Mouse (Mus musculus): Measurements from ENCODE around the gene Lgsn. TPM values are rescaled to one million over a fixed set of nuclear protein-coding genes. Genes with fewer than 3 reads are reported as not detected.

Lgsn gene
- polyA plus RNA-seq, 1 experiment from 2014 or later: not detected

GRCm38 (mm10) chr1:31205346-31205745 lies 29.1 kb downstream of the Lgsn start:
- H3K27me3 ChIP-seq (replicated peaks; ENCODE audit: control insufficient read depth, insufficient read depth, low read length): no peaks in the 10 kb centered on the region
- no peak overlapping the region for H3K9ac ChIP-seq (ENCODE audit: low read depth, low read length)
- no peak for ATAC-seq
- H3K27ac ChIP-seq (ENCODE audit: low read depth, low read length): no peak overlapping the region
- WGBS: 59% methylated on average over 7 of the region's 7 CpGs
- H3K4me1 ChIP-seq (ENCODE audit: control insufficient read depth, insufficient read depth, low read depth, low read length): no peaks in the 10 kb centered on the region
- H3K4me3 ChIP-seq (ENCODE audit: low read length): no peak overlapping the region
- H3K36me3 ChIP-seq (ENCODE audit: control insufficient read depth, insufficient read depth, low read length): no peaks in the 10 kb centered on the region
- no peak overlapping the region for H3K4me2 ChIP-seq (ENCODE audit: low read length)
- H3K9me3 ChIP-seq (ENCODE audit: control insufficient read depth, low read length): peaks cover 2% of the 10 kb centered on the region; the same call in 1 of the 2 replicates

- no peaks in the 10 kb centered on the region for H3K27me3 ChIP-seq (replicated peaks; ENCODE audit: control insufficient read depth, insufficient read depth, low read length)
- H3K4me3 ChIP-seq (ENCODE audit: low read length): no peak overlapping the region
- H3K4me1 ChIP-seq (ENCODE audit: control insufficient read depth, insufficient read depth, low read depth, low read length): no peaks in the 10 kb centered on the region
- no peak overlapping the region for H3K4me2 ChIP-seq (ENCODE audit: low read length)
- H3K36me3 ChIP-seq (ENCODE audit: control insufficient read depth, insufficient read depth, low read length): no peaks in the 10 kb centered on the region
- no peak for ATAC-seq
- peaks cover 2% of the 10 kb centered on the region; the same call in 1 of the 2 replicates for H3K9me3 ChIP-seq (ENCODE audit: control insufficient read depth, low read length)
- no peak overlapping the region for H3K27ac ChIP-seq (ENCODE audit: low read depth, low read length)
- 80% methylated on average over 3 of the region's 3 CpGs for WGBS
- no peak overlapping the region for H3K9ac ChIP-seq (ENCODE audit: low read depth, low read length)
Measured at GRCm38 (mm10) chr1:31205770-31206169, 29.6 kb downstream of the Lgsn start.

- peak; percentile 81 for ATAC-seq
- WGBS: 2% methylated on average over 5 of the region's 5 CpGs
- Histone ChIP-seq H3K27me3 (replicated peaks; ENCODE audit: control insufficient read depth, insufficient read depth, low read length) (no peaks in the 10 kb centered on the region), H3K36me3 (ENCODE audit: control insufficient read depth, insufficient read depth, low read length) (no peaks in the 10 kb centered on the region), H3K27ac (ENCODE audit: low read depth, low read length) (no peak overlapping the region), H3K9ac (ENCODE audit: low read depth, low read length) (no peak overlapping the region), H3K4me1 (ENCODE audit: control insufficient read depth, insufficient read depth, low read depth, low read length) (no peaks in the 10 kb centered on the region), H3K4me3 (ENCODE audit: low read length) (no peak overlapping the region), H3K9me3 (ENCODE audit: control insufficient read depth, low read length) (no peaks in the 10 kb centered on the region), H3K4me2 (ENCODE audit: low read length) (no peak overlapping the region)
Measured at GRCm38 (mm10) chr1:31210144-31210543, 33.9 kb downstream of the Lgsn start.

GRCm38 (mm10) chr1:31214831-31215230 lies 38.6 kb downstream of the Lgsn start:
- WGBS: 68% methylated on average over 1 of the region's 1 CpGs

GRCm38 (mm10) chr1:31220599-31221250 lies 44.5 kb downstream of the Lgsn start:
- Histone ChIP-seq H3K27me3 (replicated peaks; ENCODE audit: control insufficient read depth, insufficient read depth, low read length) (no peaks in the 10 kb centered on the region), H3K27ac (ENCODE audit: low read depth, low read length) (no peak overlapping the region), H3K9me3 (ENCODE audit: control insufficient read depth, low read length) (no peaks in the 10 kb centered on the region), H3K9ac (ENCODE audit: low read depth, low read length) (no peak overlapping the region), H3K36me3 (ENCODE audit: control insufficient read depth, insufficient read depth, low read length) (no peaks in the 10 kb centered on the region), H3K4me2 (ENCODE audit: low read length) (no peak overlapping the region), H3K4me1 (ENCODE audit: control insufficient read depth, insufficient read depth, low read depth, low read length) (no peaks in the 10 kb centered on the region), H3K4me3 (ENCODE audit: low read length) (no peak overlapping the region)
- ATAC-seq: no peak
- 94% methylated on average over 4 of the region's 4 CpGs for WGBS

More at GRCm38 (mm10) chr1:31214831-31215230, 38.6 kb downstream of the Lgsn start:
- ATAC-seq: no peak
- Histone ChIP-seq H3K9ac (ENCODE audit: low read depth, low read length) (no peak overlapping the region), H3K36me3 (ENCODE audit: control insufficient read depth, insufficient read depth, low read length) (no peaks in the 10 kb centered on the region), H3K4me2 (ENCODE audit: low read length) (no peak overlapping the region), H3K27me3 (replicated peaks; ENCODE audit: control insufficient read depth, insufficient read depth, low read length) (no peaks in the 10 kb centered on the region), H3K9me3 (ENCODE audit: control insufficient read depth, low read length) (no peaks in the 10 kb centered on the region), H3K27ac (ENCODE audit: low read depth, low read length) (no peak overlapping the region), H3K4me1 (ENCODE audit: control insufficient read depth, insufficient read depth, low read depth, low read length) (no peaks in the 10 kb centered on the region), H3K4me3 (ENCODE audit: low read length) (no peak overlapping the region)

GRCm38 (mm10) chr1:31222564-31222963 lies 46.4 kb downstream of the Lgsn start, which contains the start of the genes 4931428L18Rik and Pih1d3:
Gene 4931428L18Rik, minus strand, starts transcription at chr1:31222684.
Gene Pih1d3, plus strand, starts transcription at chr1:31222838.
- Histone ChIP-seq H3K36me3 (ENCODE audit: control insufficient read depth, insufficient read depth, low read length) (no peaks in the 10 kb centered on the region), H3K4me1 (ENCODE audit: control insufficient read depth, insufficient read depth, low read depth, low read length) (no peaks in the 10 kb centered on the region), H3K9ac (ENCODE audit: low read depth, low read length) (no peak within 1 kb of the TSS), H3K4me3 (ENCODE audit: low read length) (no peak within 1 kb of the TSS), H3K27ac (ENCODE audit: low read depth, low read length) (no peak within 1 kb of the TSS), H3K9me3 (ENCODE audit: control insufficient read depth, low read length) (no peaks in the 10 kb centered on the region), H3K27me3 (replicated peaks; ENCODE audit: control insufficient read depth, insufficient read depth, low read length) (no peaks in the 10 kb centered on the region), H3K4me2 (ENCODE audit: low read length) (no peak within 1 kb of the TSS)
- WGBS: 93% methylated on average over 7 of the region's 7 CpGs
- ATAC-seq: no peak

- 0 out of 2 replicates have a peak, but pooled peaks cover 2% of the 10 kb centered on the region for H3K4me1 ChIP-seq (ENCODE audit: control insufficient read depth, insufficient read depth, low read depth, low read length)
- no peaks in the 10 kb centered on the region for H3K27me3 ChIP-seq (replicated peaks; ENCODE audit: control insufficient read depth, insufficient read depth, low read length)
- no peaks in the 10 kb centered on the region for H3K36me3 ChIP-seq (ENCODE audit: control insufficient read depth, insufficient read depth, low read length)
- peak; percentile 95 for ATAC-seq
- H3K27ac ChIP-seq (ENCODE audit: low read depth, low read length): no peak overlapping the region
- no peak overlapping the region for H3K9ac ChIP-seq (ENCODE audit: low read depth, low read length)
- no peak overlapping the region for H3K4me3 ChIP-seq (ENCODE audit: low read length)
- no peak overlapping the region for H3K4me2 ChIP-seq (ENCODE audit: low read length)
- no peaks in the 10 kb centered on the region for H3K9me3 ChIP-seq (ENCODE audit: control insufficient read depth, low read length)
Measured at GRCm38 (mm10) chr1:31233319-31234036, 57.3 kb downstream of the Lgsn start.

Other genes starting within 250 kb of the Lgsn start
- gene AC153137.1, start 198.4 kb upstream of the Lgsn start, polyA plus RNA-seq (2015; fragmentation: Nextera tagmentation; extraction: Ambion mirVana): not detected in 2 replicates
- not detected in 2 replicates for gene 4931428L18Rik, start 46.3 kb downstream of the Lgsn start, polyA plus RNA-seq (2015; fragmentation: Nextera tagmentation; extraction: Ambion mirVana)
- gene Pih1d3, start 46.4 kb downstream of the Lgsn start, polyA plus RNA-seq (2015; fragmentation: Nextera tagmentation; extraction: Ambion mirVana): not detected in 2 replicates